Mouse (Mus musculus): ENCODE measurements at regions not wholly inside any gene's neighbourhood (a gene's known extent, or its start where the extent isn't known, plus 50 kb on each side); places are given as distances from the start of the nearest gene placed in this dataset.
A peak's percentile ranks its signal among the peaks of the same experiment; 100 is the strongest.
"Not testable (repeated sequence)": the region's sequence is repeated elsewhere in the genome, so short reads cannot be mapped to it uniquely, and the experiment has no call there.

DNA sequence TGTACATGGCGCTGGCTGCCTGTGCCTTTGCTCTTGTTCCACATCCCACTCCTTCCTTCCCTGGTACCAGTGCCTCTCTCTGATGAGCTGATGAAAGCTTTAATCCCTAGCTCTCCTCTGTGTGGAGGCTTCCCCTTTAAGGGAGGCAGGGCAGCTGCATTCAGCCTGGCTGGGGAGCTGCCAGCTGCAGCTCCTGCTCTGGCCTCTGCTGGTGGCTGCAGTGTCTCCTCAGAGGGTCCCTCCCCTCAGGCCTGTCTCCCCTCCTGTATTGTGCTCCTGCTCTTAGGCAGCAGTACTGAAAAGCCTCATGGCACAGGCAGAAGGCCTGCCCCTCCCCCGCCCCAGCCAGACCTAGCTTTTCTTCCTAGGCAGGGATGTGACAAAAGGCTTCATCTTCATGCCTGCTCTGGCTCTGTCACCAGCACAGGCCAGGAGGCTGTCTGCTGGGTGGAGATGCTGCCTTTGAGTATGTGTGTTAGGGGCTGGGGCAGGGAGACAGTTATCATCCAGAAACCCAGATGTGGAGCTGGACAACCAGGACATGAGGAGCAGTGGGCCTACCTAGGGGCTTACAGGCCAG lies 97.7 kb upstream of the Zcchc13 start:
- WGBS, result 10% methylated on average over 1 of the region's 2 CpGs
- ATAC-seq, result peak; percentile 93
- not testable (repeated sequence) for H3K4me3 ChIP-seq (ENCODE audit: low read depth, low read length); H3K36me3 ChIP-seq (ENCODE audit: control insufficient read depth, insufficient read depth, low read length); H3K4me2 ChIP-seq (ENCODE audit: low read length); H3K9me3 ChIP-seq (replicated peaks; ENCODE audit: control insufficient read depth, low read length, poor library complexity, severe bottlenecking); H3K27me3 ChIP-seq (ENCODE audit: control insufficient read depth, insufficient read depth, low read depth, low read length)
- Histone ChIP-seq H3K4me1 (ENCODE audit: control insufficient read depth, insufficient read depth, low read length) (peaks cover 12% of the 10 kb centered on the region), H3K9ac (ENCODE audit: low read depth, low read length) (peak overlapping the region; percentile 5; the same call in 1 of the 2 replicates), H3K27ac (ENCODE audit: low read length) (peak overlapping the region; percentile 89)

DNA sequence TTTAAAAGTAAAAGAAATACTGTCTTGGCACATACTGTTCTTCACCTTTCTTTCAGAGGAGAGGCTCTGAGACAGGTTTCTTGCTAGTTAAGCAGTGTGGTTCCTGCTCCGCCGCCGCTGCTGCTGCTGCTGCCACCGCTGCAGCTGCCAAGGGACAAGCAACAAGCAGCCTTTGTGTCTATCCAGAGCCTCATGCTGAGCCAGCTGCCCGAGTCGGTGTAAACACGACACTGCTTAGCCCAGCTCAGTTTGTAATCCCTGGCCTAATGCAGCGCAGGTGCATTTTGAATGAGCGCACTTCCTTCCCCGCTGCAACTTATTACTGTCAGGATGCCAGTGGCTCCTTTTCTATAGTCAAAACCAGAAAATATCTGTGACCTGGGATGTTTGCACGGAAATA lies 97.1 kb upstream of the Zcchc13 start:
- Histone ChIP-seq H3K27me3 (ENCODE audit: control insufficient read depth, insufficient read depth, low read depth, low read length) (no peaks in the 10 kb centered on the region), H3K4me1 (ENCODE audit: control insufficient read depth, insufficient read depth, low read length) (peaks cover 12% of the 10 kb centered on the region), H3K9me3 (replicated peaks; ENCODE audit: control insufficient read depth, low read length, poor library complexity, severe bottlenecking) (no peaks in the 10 kb centered on the region), H3K9ac (ENCODE audit: low read depth, low read length) (peak overlapping the region; percentile 5; the same call in 1 of the 2 replicates), H3K36me3 (ENCODE audit: control insufficient read depth, insufficient read depth, low read length) (no peaks in the 10 kb centered on the region), H3K27ac (ENCODE audit: low read length) (peak overlapping the region; percentile 89), H3K4me3 (ENCODE audit: low read depth, low read length) (no peak overlapping the region), H3K4me2 (ENCODE audit: low read length) (peak overlapping the region; percentile 15; the same call in 1 of the 2 replicates)
- 2% methylated on average over 11 of the region's 11 CpGs for WGBS
- peak; percentile 74 for ATAC-seq

DNA sequence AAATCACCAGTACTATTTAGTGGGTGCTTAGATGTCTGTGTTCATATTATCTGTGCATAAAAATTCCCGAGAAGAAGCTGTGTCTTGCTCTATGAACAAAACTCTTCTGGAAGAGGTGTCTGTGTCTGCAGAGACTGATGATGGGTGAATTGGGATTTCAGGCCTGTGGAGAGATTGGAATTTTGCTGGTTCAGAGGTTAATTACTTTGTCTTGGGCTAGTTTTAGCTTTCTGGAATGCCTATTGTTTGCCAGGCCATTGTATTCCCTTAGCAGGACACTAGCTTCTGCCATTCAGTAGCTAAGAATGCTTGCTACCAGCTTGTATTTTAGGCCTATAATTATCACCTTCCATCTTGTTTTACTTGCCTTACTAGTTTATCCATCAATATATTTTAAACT lies 96.6 kb upstream of the Zcchc13 start:
- H3K36me3 ChIP-seq (ENCODE audit: control insufficient read depth, insufficient read depth, low read length), result no peaks in the 10 kb centered on the region
- H3K27ac ChIP-seq (ENCODE audit: low read length), result peak overlapping the region; percentile 89
- no peak overlapping the region; the same call in 1 of the 2 replicates for H3K9ac ChIP-seq (ENCODE audit: low read depth, low read length)
- no peaks in the 10 kb centered on the region for H3K9me3 ChIP-seq (replicated peaks; ENCODE audit: control insufficient read depth, low read length, poor library complexity, severe bottlenecking)
- no peak overlapping the region for H3K4me3 ChIP-seq (ENCODE audit: low read depth, low read length)
- no peak for ATAC-seq
- H3K27me3 ChIP-seq (ENCODE audit: control insufficient read depth, insufficient read depth, low read depth, low read length), result no peaks in the 10 kb centered on the region
- peaks cover 12% of the 10 kb centered on the region for H3K4me1 ChIP-seq (ENCODE audit: control insufficient read depth, insufficient read depth, low read length)
- no peak overlapping the region for H3K4me2 ChIP-seq (ENCODE audit: low read length)
- WGBS, result 10% methylated on average over 1 of the region's 1 CpGs

DNA sequence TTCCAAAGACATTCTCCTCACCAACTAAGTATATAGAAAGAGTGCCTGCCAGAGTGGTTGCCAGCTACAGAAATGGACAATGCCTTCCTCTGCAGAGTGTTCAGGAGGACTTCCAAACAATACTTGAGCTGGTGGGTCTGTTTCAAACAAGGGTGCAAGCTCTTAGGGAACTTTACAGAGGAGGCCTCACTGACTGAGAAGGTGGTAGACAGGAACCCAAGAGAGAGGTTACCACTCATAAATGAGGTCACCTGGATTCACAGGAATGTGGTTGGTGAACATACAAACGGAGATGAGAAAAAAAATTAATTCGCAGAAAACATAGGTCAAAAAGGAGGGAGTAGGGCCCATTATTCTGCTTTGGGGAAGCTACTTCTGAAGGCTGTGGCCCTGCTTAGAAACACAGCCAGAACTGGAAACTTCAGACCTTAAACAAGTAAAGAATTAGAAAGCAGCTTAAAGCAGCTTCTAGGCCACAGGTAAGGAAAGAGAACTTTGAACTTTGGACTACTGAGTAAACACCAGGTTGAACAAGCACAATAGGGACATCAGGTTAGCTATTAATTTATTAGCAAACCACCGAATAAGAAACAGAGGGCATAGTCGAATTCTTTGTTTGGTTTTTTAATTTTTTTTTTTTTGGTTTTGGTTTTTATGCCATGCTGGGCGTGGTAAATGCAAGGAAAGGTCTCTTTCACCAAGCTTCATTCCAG lies 83.7 kb upstream of the Zcchc13 start:
- Histone ChIP-seq H3K4me3 (ENCODE audit: low read depth, low read length) (no peak overlapping the region), H3K27me3 (ENCODE audit: control insufficient read depth, insufficient read depth, low read depth, low read length) (no peaks in the 10 kb centered on the region), H3K36me3 (ENCODE audit: control insufficient read depth, insufficient read depth, low read length) (no peaks in the 10 kb centered on the region), H3K9me3 (replicated peaks; ENCODE audit: control insufficient read depth, low read length, poor library complexity, severe bottlenecking) (no peaks in the 10 kb centered on the region), H3K4me1 (ENCODE audit: control insufficient read depth, insufficient read depth, low read length) (no peaks in the 10 kb centered on the region; the same call in 1 of the 2 replicates), H3K4me2 (ENCODE audit: low read length) (no peak overlapping the region), H3K9ac (ENCODE audit: low read depth, low read length) (no peak overlapping the region), H3K27ac (ENCODE audit: low read length) (no peak overlapping the region)
- WGBS, result 84% methylated on average over 5 of the region's 5 CpGs
- no peak for ATAC-seq

DNA sequence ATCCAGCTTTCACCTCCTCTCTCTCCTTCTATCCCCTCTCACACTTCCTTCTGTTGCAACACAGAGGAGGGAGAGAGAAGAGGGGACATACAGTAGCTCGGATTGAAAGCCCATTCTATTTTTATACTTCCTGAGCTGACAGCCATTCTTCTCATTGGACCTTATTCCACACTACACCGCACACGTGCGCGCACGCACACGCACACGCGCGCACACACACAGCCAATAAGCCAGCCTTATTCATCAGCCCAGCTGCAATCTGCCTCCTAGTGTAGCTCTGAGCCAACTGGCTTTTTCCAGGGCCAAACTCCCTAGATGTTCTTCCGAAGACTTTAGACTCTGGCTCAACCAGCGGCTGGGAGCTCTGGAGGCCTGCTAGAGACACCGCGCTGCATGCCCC lies 79.1 kb upstream of the Zcchc13 start:
- Histone ChIP-seq H3K27me3 (ENCODE audit: control insufficient read depth, insufficient read depth, low read depth, low read length) (no peaks in the 10 kb centered on the region), H3K9ac (ENCODE audit: low read depth, low read length) (no peak overlapping the region), H3K9me3 (replicated peaks; ENCODE audit: control insufficient read depth, low read length, poor library complexity, severe bottlenecking) (no peaks in the 10 kb centered on the region), H3K4me2 (ENCODE audit: low read length) (no peak overlapping the region), H3K36me3 (ENCODE audit: control insufficient read depth, insufficient read depth, low read length) (no peaks in the 10 kb centered on the region), H3K4me1 (ENCODE audit: control insufficient read depth, insufficient read depth, low read length) (no peaks in the 10 kb centered on the region; the same call in none of the 2 replicates), H3K4me3 (ENCODE audit: low read depth, low read length) (no peak overlapping the region), H3K27ac (ENCODE audit: low read length) (no peak overlapping the region)
- 86% methylated on average over 14 of the region's 14 CpGs for WGBS
- ATAC-seq, result no peak

DNA sequence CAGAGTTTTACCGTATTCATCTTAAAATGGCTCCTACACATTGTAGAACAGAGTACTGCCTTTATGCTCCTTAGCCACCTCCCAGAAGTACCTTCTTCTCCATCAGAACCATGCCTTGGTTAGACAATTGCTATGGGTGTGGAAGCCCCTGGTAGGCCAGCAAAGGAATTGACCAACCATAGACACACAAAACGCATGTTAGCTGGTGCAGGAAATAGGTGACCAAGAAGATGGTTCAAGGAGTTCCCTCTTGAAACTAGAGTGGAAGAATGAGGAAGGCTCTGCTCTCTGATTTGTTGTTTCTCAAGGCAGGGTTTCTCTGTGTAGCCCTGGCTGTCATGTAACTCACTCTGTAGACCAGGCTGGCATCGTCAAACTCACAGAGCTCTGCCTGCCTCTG lies 77.2 kb upstream of the Zcchc13 start:
- ATAC-seq, result no peak
- WGBS, result 96% methylated on average over 3 of the region's 3 CpGs
- Histone ChIP-seq H3K36me3 (ENCODE audit: control insufficient read depth, insufficient read depth, low read length) (no peaks in the 10 kb centered on the region), H3K4me3 (ENCODE audit: low read depth, low read length) (no peak overlapping the region), H3K4me2 (ENCODE audit: low read length) (no peak overlapping the region), H3K9ac (ENCODE audit: low read depth, low read length) (no peak overlapping the region), H3K4me1 (ENCODE audit: control insufficient read depth, insufficient read depth, low read length) (no peaks in the 10 kb centered on the region; the same call in none of the 2 replicates), H3K27me3 (ENCODE audit: control insufficient read depth, insufficient read depth, low read depth, low read length) (no peaks in the 10 kb centered on the region), H3K27ac (ENCODE audit: low read length) (no peak overlapping the region), H3K9me3 (replicated peaks; ENCODE audit: control insufficient read depth, low read length, poor library complexity, severe bottlenecking) (no peaks in the 10 kb centered on the region)

DNA sequence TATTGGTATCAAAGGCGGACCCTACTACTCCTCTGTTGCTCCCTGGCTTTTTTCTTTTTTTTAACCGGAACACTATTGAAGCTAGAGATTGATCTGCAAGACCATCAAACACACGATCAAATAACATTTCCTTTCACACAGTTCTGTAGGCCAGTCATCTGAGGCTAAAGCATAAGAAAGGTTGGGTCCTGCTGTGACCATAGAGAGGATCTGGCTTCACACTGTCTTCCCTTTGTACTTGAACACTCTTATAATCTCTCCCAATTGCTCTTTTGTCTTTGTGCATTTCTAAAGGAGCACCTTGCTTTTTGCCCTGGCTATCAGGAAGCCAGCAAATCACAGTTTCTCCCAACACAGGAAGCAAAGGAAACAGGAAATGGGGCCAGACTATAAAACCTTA lies 76.8 kb upstream of the Zcchc13 start:
- Histone ChIP-seq H3K9ac (ENCODE audit: low read depth, low read length) (no peak overlapping the region), H3K4me2 (ENCODE audit: low read length) (no peak overlapping the region), H3K4me1 (ENCODE audit: control insufficient read depth, insufficient read depth, low read length) (no peaks in the 10 kb centered on the region; the same call in none of the 2 replicates), H3K27ac (ENCODE audit: low read length) (no peak overlapping the region), H3K27me3 (ENCODE audit: control insufficient read depth, insufficient read depth, low read depth, low read length) (no peaks in the 10 kb centered on the region), H3K4me3 (ENCODE audit: low read depth, low read length) (no peak overlapping the region), H3K9me3 (replicated peaks; ENCODE audit: control insufficient read depth, low read length, poor library complexity, severe bottlenecking) (no peaks in the 10 kb centered on the region), H3K36me3 (ENCODE audit: control insufficient read depth, insufficient read depth, low read length) (no peaks in the 10 kb centered on the region)
- WGBS, result 86% methylated on average over 3 of the region's 3 CpGs
- no peak for ATAC-seq

DNA sequence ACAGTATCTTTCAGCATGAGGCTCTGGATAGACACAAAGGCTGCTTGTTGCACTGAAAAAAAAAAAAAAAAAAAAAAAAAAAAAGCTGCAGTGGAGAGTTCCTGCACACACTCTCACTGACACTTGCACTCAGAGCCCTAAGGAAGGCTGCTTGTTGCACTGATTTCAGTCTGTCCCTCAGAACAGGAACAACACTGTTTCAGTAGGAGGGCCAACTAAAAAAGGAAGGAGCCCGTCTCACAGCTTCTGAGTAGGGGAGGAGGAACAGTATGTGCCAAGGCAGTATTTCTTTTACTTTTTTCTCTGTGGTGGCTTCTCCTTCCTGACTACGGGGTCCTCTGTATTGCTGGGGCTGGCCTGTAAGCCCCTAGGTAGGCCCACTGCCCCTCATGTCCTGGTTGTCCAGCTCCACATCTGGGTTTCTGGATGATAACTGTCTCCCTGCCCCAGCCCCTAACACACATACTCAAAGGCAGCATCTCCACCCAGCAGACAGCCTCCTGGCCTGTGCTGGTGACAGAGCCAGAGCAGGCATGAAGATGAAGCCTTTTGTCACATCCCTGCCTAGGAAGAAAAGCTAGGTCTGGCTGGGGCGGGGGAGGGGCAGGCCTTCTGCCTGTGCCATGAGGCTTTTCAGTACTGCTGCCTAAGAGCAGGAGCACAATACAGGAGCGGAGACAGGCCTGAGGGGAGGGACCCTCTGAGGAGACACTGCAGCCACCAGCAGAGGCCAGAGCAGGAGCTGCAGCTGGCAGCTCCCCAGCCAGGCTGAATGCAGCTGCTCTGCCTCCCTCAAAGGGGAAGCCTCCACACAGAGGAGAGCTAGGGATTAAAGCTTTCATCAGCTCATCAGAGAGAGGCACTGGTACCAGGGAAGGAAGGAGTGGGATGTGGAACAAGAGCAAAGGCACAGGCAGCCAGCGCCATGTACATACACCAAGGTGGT lies 75.1 kb upstream of the Zcchc13 start:
- not testable (repeated sequence) for H3K27me3 ChIP-seq (ENCODE audit: control insufficient read depth, insufficient read depth, low read depth, low read length); H3K4me1 ChIP-seq (ENCODE audit: control insufficient read depth, insufficient read depth, low read length); H3K4me3 ChIP-seq (ENCODE audit: low read depth, low read length); H3K4me2 ChIP-seq (ENCODE audit: low read length); H3K9ac ChIP-seq (ENCODE audit: low read depth, low read length); H3K36me3 ChIP-seq (ENCODE audit: control insufficient read depth, insufficient read depth, low read length); H3K9me3 ChIP-seq (replicated peaks; ENCODE audit: control insufficient read depth, low read length, poor library complexity, severe bottlenecking)
- peak; percentile 95 for ATAC-seq
- peak overlapping the region; percentile 73 for H3K27ac ChIP-seq (ENCODE audit: low read length)
- WGBS, result 26% methylated on average over 3 of the region's 5 CpGs

Measured in midbrain, embryonic 16.5 days (tissue).